Mouse (Mus musculus): Measurements from ENCODE around the gene Mindy3. TPM values are rescaled to one million over a fixed set of nuclear protein-coding genes. Genes with fewer than 3 reads are reported as not detected.

The Mindy3 gene
- 143 TPM for polyA plus RNA-seq (2014; fragmentation: Illumina TruSeq; extraction: RNeasy Lipid Tissue Mini Kit (QIAGEN cat#74804); ENCODE audit: low read depth, low replicate concordance)

DNA sequence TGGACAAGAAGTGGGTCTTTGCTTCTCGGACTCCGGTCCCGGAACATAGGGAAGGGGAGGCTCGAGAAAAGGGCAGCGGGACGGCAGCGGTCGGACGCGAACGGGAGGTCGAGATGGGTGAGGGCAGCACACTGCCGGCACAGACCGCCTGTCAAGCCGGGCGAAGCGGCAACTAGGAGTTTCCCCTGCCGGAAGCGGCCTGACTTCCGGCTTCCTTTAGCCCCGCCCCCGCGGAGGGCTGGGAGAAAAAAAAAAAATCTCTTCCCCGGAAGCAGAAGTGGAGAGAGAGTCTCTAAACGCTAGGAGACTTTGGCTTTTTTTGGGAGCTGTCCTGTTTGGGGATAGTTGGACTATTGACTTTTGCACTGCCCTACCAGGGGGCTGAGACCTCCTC is at the start of gene Mindy3:
Mindy3 (minus strand) TSS at position 209 of the 394 bp plus-strand sequence.

DNA sequence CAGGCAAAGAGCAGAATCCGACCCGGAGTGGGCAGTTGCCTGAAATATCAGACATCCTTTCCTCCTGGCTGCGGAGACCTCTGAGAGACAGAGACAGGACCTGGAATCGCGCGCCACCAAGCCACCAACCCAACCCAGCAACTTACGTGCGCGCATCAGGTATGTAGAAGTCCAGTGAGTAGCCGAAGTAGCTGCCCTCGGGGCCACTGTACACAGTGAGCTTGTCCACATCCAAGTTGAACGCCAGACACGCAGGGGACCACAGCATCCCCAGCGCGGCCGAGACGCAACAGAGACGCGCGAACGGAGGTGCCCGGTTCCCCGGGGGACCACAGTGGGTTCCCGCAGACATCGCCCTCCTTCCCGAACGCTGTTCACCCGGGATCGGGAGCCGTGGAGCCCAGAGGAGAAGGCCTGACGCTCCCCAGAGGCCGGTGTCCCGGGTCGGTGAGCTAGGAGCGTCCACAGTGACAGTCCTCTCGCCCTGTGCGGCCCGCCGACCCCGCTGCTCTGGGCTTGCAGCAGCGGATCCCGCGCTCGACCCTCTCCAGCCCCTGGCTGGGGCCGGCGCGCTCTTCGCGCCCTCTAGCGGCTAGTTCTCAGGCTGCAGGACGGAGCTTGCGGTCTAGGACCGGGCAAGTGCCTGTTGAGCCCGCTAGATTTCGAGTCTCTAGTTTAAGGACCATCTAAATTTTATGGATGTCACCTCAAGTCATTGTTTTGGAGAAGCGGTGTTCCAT is 117.7 kb downstream of the Mindy3 start, which contains the start of gene Itga8:
Itga8 (minus strand) TSS at position 492 of the 740 bp plus-strand sequence.

Other genes starting within 250 kb of the Mindy3 start
- gene Itga8, start 117.5 kb downstream of the Mindy3 start, polyA plus RNA-seq (2014; fragmentation: Illumina TruSeq; extraction: RNeasy Lipid Tissue Mini Kit (QIAGEN cat#74804); ENCODE audit: low read depth, low replicate concordance) = 33.3 TPM

Data from adrenal gland, adult 10 weeks (tissue).